Mouse (Mus musculus): Measurements from ENCODE around the gene Tle3. TPM values are rescaled to one million over a fixed set of nuclear protein-coding genes. Genes with fewer than 3 reads are reported as not detected.
A peak's percentile ranks its signal among the peaks of the same experiment; 100 is the strongest.

Gene Tle3
- total RNA-seq, 2 experiments from 2014 or later, result 121 to 144 TPM

DNA sequence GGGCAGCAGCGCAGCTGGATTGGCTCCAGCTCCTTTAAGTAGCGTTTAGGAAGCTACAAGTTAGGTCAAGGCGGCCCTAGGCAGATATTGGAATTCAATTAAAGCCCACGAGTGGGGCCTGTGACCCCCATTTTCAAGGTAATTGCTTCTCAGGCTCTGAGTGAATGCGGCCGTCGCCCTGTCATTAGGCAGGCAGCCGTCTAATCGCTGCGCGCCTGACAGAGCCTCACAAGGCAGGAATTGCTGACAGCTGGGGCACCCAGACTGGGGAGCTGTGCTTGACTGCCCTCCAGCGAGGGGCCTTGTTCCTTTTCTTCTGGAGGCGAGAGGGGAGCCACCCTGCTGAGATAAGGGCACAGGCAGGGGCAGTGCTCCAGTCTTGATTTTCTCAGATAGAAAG, 24.3 kb downstream of the Tle3 start:
- no peak for DNase-seq

DNA sequence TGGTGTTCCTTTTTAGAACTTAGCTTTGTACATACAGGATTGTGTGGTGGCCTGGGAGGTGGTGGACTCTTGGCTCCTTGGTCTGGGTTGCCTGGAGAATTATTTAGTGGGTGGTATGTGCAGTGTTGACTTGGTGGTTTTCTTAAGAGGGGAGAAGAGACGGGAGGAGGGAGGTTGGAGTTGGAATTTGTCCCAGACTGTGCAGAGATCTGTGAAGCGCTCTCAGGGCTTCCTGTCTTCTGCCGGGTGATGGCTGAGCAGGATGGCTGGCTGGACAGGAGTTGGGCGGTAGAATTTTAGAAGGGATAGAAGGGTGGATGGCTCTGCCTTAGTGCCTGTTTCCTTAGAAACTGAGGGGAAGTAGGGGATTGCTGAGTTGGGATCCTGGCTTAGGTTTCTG, 25.0 kb downstream of the Tle3 start:
- DNase-seq, result no peak

DNA sequence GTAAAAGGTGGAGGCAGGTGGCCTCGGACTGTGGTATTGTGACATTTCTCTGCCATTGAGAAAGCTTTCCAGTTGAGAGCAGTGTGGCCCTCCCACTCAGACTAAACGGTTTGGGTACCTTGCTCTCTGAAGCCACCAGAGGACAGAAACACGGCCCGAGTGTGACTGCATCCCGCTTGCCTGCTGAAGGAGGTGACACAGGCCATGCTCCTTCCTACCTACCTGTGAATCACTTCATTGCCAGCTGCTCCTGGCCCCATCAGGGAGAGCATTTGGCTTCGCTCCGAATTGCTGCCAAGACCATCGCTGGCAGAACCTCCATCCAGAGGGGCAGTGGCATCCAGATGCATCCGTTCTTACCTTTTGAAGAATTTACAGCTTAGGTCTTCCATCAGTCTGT, 26.0 kb downstream of the Tle3 start:
- no peak for DNase-seq

DNA sequence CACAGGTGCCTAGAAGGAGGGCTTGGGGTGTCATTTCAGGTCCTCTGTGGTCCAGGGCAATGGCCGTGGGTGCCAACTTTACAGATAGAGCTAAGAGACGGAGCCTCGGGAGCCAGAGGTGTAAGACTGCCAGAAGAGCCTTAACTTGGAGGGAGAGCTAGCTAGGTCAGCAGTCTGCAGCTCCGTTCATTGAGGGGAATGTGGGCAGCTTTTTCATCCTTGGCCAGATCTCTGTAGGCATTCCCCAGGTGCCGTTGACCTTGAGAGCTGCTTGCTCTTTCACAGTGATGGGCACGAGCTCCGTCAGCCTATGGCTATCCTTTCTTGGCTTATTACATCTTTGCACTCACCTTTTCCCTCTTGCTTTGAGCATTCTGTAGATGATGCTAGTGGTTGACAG, 28.0 kb downstream of the Tle3 start:
- DNase-seq, result no peak

DNA sequence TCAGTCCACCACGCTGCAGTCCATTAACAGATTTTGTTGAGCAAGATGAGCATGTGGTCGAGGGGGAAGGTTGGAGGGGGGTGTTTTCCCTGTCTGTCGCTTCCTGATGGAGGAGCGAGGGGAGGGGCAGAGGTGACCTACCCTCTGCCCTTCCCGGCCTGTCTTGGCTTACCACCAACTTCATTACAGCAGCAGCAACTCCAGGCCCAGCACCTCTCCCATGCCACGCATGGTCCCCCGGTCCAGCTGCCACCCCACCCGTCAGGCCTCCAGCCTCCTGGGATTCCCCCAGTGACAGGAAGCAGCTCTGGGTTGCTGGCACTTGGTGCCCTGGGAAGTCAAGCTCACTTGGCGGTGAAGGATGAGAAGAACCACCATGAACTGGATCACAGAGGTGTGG, 29.5 kb downstream of the Tle3 start:
- DNase-seq, result peak; percentile 44 to 56

DNA sequence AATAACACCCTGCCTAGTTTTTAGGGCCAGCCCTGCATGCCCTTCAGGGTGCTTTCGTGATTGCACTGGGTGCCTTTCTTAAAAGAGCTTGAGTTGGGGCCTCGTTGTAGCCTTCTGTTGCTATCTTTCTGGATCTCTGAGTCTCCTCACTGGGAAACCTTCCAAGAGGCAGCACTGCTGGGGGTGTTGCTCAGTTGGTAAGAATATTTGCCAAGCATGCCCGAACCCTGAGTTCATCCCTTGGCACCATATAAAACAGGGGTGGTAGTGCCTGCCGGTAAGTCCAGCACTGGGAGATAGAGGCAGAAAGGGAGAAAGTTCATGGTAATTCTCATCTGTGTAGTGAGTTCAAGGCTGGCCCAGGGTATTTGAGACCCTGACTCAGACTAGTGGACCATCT, 30.1 kb downstream of the Tle3 start:
- peak; percentile 73 to 77 for DNase-seq

DNA sequence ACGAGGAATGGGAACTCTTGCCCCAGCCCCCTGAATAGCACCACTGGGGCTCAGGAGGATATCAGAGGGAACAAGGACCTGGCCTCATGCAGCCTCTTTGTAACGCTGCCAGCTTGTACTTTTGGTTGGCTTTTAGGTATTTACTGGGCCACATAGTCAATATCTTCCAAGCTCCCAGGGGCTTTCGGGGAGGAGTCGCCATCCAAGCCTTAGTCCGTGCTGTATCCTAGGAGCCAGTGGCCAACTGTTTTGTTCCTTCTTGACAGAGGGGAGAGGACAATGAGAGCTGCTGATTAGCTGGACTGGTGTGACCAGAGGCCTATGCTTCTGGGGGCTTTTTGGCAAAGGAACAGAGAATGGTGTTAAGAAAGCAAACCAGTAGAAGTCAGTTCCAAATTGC, 30.6 kb downstream of the Tle3 start:
- DNase-seq, result no peak

DNA sequence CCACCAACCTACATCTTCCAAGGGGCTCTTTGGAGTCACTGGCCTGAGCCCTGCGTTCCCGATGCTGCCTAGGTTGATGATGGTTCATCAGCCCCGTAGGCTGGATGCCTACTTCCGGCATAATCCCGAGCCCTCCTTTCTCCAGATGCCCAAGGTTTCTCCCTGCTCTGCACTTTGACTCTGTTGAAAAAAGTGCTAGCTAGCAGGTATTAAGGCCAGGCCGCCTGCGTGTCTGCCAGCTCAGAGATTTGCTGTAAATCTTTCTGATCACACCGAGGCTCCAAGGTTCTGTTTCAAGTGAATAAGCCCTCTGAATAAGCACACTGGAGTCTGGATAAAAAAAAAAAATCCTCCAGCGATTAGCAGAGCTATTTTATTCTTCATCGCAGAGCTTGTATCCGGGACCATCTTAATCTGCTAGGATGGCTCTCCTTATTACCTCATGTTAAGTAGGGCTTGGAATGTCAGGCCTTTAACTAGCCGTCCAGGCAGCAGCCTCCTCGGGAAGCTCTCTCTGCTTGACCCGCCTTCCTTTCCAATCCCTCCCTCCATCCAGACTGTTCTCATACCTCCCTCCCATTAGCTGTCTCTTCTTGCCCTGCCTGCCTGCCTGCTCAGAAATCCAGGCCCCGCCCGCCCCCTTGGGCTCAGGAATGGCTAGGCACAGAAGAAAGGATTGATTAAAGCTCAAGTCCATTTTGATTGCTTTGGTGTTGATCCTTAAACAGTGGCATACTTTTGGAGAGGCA, 31.9 kb downstream of the Tle3 start:
- peak; percentile 69 to 71 for DNase-seq

DNA sequence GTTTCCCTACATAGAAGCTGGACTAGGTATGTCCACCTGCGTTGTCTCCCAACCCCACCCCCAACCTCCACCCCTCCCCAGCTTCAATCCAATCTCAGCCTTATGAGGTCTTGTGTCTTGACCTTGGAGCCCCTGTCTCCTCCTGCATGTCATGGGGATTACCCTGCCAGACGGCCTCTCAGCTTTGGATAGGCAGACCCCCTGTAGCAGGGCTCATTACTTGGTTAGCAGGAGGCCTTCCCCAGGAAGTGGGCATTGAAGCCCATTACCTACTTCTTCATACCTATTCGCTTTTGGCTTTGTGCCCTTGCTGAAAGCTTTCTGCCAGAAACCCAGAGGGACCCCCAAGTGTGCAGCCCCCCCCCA, 32.4 kb downstream of the Tle3 start:
- DNase-seq, result no peak

DNA sequence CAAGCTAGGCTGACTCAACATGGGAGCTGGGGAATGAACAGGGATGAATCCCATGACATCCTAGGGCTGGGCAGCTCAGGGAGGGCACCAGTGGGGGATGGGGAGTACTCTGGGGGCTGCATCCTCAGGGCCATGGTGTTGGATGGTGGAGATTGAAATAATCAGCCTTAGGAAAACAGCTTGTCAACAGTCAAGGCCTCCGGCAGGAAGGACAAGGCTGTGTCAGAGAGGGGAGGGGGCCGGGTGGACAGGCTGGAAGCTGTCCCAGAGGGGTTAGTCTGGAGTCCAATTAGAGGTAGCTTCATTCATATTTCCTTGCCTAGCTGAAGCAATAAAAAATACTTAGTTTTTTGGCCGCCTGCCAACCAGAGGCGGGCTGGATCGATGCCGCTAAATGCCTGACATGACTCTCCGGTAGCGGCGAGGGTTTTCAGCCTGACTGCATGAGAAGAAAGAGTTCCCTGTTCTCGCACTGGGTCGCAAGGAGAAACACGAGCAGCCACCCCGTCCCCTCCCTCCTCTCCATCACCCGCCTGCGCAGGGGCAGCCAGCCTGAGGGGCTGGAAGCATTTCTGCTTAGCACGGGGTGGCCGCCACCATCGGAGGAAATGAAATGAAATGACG, 32.9 kb downstream of the Tle3 start:
- peak; percentile 85 to 86 for DNase-seq

DNA sequence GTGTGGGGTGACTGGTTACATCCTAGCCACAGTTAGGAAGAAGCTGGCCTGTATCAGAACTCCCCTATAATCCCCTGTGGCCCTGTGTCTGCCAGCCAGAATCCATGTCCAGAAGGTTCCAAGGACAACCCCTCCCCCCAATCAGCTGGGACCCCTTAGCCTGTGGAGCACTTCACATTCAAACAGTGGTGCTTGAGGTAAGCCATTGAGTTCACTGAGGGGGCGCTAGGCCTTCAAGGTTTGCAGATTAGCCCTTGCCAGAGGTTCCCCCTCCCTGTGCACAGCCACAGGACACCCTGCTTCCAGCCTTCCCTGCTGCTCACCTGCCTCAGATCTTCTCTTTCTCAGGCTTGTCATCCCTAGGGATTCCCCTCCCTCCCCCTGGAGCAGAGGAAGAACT, 34.2 kb downstream of the Tle3 start:
- no peak for DNase-seq

DNA sequence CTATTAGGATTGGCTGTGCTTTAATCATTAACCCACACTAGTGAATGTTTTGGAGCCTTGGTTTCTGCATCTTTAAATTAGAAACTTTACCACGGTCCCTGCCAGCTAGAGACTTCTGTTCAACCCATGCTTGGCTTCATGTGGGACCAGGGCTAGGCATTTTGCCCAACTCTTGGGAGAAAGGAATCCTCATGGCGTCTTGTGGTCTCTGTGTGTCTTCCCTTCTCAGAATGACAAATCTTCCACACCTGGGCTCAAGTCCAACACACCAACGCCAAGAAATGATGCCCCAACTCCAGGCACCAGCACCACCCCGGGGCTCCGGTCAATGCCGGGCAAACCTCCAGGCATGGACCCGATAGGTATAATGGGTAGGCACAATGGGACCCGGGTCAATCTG, 36.9 kb downstream of the Tle3 start:
- no peak for DNase-seq

DNA sequence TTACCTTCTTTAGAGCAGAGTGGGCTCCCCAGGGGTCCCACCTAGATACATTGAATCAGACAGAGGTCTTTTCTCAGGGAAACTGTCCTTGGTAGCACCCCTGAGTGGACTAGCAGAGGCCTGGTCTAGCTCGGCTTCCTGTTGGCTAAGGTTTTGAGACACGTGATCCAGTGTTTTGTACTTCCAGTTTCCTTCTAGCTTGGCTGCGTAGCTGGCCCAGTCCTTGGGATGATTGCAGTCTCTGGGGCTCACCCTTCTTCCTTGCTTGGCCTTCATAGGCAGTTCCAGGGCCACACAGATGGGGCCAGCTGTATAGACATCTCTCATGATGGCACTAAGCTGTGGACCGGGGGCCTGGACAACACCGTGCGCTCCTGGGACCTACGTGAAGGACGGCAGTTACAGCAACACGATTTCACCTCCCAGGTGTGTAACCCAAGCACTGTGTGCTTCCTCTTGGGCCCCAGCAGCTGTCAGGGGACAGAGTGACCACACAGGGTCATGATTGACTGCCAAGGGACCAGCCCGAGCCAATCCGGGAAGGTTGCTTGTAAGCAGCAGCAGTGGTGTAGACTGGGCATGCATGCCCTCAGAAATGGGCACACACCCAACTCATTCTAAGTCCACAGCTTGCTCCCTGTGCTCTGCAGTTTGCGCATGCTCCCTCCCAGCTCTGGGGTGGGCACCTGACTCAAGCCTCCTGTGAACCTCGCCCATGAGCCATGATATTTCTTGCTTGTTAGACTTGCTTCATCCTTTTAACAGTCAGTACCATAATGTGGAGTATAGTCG, 41.7 kb downstream of the Tle3 start:
- DNase-seq, result no peak

DNA sequence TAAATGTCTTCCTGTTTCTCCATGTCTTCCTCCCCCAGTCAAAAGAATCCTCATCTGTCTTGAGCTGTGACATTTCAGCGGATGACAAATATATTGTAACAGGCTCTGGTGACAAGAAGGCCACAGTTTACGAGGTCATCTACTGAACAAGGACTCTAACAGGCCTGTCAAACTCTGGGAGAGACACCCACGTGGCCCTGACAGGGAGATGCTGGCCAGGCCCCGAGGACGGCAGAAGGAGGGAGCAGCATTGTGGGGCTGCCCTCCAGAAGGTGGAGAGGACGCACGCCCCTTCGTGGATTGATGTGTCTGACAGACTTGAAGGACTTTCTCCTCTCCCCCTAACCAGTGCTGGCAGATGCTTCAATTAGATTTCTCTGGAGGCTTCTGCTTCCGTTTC, 44.4 kb downstream of the Tle3 start:
- peak; percentile 76 to 86 for DNase-seq

DNA sequence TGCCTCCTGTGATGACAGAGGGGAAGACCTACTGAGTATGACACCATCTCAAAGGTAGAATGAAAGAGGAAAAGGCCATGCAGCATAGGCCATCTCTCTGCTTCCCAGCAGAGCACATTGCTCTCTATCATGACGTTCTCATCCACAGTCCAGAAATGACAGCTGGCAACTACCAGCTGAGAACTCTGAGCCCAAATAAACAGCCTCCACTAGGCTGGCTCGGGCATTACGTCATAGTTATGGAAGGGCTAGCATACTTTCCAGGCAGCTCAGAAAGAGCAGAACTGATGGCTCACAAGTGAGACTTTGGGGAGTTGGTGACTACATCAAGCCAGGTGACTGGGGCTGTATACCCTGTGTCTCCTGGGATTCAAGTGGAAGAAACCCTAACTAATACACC, 49.5 kb downstream of the Tle3 start:
- DNase-seq, result no peak

DNA sequence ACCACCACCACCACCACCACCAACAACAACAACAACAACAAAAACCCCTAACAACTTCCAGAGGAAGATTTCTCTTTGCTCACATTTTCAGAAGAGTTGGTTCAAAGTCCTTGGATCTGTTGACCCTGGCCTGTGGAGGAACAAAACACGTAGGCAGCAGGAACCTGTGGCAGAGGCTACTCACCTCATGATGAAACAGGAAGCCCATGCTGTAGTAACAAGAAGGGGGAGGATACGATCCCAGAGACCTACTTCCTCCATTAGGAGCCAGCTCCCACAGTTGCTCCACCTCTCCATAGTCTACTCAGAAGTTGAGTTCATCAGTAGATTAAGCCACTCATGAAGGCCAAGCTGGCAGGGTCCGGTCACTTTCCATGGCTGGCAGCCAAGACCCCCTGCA, 52.1 kb downstream of the Tle3 start:
- no peak for DNase-seq

DNA sequence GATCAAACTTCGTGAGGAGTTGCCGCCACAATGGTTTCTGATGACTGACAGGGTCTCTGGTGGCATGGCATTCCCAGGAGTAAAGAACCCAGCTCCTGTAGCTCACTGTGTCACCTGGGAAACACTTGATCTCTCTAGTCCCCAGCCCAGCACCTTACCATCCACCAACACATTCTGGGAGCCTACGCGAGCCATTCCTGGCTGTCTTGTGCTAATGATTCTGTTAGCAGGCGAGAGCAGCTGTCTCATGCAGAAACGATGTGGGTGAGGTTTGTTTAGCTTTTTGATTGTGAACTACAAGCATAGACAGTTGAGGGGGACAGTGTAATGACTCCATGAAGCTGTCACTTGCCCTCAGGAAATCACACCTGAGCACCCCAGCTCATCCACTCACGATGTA, 54.3 kb downstream of the Tle3 start:
- DNase-seq, result no peak

DNA sequence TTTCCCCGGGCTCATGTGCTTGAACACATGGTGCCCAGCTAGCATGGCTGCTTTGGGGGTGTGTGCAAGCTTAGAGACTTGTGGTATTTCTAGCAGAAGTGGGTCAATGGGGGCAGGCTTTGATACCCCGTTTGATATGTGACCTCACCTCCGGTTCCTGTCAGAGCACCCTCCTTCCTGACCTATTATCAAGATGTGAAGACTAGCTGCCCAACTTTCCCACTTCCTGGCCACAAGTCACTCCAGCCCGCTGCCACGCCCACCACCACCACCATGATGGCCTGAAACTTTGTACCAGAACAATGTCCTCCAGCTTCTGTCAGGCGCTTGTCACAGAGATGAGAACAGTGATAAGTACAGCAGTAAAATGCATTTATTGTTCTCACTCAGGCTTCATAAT, 54.9 kb downstream of the Tle3 start:
- DNase-seq, result no peak

DNA sequence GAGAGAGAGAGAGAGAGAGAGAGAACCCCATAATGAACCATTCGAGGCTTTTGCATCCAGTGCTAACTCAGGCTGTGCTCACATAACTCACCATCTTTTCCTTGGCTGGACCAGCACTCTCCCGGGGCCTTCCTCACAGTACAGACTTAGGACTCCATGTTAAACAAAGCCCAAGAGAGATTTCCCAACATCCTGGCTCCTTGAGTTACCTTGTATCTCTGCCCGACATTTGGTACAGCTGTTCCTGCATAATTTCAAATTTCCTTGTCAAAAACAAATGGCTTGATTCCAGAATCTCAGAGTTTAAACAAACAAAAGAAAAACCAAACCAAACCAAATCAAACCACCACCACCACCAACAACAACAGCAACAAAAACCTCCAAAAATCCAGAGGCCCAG, 55.7 kb downstream of the Tle3 start:
- no peak for DNase-seq

DNA sequence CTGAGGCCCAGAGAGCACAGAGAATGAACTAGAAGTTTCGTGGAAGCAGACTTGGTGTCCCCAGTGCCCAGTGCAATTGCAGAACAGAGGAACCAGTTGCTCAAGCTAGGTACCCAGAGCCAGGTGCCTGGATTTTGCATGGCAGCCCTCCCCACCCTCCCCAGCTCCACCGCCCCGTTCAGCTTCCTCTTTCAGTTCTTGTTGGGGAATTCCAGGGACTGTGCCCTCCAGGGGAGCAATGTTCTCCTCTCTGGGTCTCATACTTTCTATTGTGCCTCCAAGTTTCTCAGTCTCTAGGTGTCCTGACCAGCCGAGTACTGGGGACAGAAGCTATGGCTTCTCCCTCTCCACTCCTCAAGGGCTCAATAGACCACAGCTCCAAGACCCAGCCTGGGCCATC, 59.7 kb downstream of the Tle3 start:
- DNase-seq, result no peak

DNA sequence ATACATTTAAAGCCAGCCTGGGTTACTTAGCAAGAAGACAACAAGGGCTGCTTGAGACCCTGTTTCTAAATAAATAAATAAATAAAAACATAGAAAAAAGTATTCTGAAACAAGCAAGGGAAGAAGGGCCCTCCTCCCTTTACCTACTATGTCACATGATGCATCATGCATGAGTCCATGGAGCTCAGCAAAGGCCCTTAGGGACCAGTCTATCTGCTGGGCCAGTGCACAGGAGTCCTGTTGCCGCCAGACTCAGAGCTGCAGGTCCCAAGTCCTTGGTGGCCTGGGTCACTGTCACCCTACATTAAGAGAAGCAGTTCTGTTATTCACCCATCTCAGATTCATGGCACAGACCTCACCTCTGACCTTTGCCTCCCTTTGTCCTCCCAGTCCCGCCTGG, 61.0 kb downstream of the Tle3 start:
- DNase-seq, result no peak

DNA sequence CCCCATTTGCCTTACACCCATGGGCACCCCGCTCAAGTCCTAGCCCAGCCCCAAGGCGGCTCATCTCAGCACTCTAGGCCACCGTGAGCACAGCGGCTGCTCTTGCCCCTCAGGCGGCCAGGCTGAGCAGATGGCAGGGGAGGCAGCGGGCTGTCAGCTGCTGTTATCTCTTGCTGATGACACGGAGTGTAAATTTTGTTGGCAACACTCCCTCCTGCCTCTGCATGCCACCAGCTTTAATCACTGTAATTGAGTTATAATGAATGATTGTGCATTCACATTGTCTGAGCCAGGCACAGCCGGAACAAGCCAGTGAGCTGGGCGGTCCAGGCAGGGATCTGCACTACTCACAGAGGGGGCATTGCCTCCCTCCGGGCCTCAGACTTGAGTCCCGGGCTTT, 61.9 kb downstream of the Tle3 start:
- peak; percentile 38 to 39 for DNase-seq

DNA sequence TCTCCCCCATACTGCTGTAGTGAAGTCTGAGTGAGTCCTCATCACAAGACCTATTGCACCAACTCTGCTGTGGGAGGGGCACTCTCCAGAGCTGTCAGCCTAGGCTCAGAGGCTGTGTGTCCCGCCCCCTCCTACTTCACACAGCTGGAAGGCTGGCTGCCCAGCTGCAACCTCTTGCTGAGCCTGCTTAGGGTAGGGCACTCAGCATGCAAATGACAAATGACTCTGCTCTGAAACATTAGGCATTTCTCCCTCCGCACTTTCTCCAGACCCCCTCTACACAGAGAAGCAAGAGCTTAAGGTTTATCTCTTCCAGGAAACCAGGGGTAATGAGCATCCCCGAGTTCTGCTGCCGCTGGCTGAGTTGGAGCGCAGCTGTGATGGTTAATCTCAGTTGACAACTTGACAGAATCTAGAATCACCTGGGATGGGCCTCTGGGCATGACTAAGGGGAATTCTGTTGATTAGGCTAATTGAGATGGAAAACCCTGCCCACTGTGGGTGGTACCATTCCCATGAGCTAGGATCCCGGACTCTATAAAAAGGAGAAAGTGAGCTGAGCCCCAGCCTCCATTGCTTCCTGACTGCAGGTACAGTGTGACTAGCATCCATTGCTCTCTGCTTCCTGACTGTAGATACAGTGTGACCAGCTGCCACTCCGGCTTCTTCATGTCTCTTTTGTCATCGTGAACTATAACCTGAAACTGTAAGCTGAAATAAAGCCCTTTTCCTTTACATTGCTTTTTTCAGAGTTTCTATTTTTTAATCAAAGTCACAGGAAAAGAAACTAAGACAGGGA, 63.2 kb downstream of the Tle3 start:
- DNase-seq, result peak; percentile 54 to 57
